Mouse (Mus musculus) limb, embryonic 14.5 days (tissue): ENCODE data around the gene Gm44511. TPM values are rescaled to one million over a fixed set of nuclear protein-coding genes. Genes with fewer than 3 reads are reported as not detected.

Source experiments
- ATAC-seq: fragments of 200-750 bp; cut with Nextera tagmentation; 2 replicates; pipeline ENCODE4 v1.8.0; 2017; ENCODE audit warnings: low read depth, moderate number of reproducible peaks, moderate TSS enrichment; ENCODE audit not compliant: low FRiP score
- DNase-seq: peaks from one replicate; pipeline ENCODE4 v3.0.0-alpha.2; 2015; ENCODE audit warnings: low spot score
- H3K27ac ChIP-seq: fragments of 300-500 bp; sonication (generic); replicated peaks from 2 replicates; pipeline ENCODE4 v1.5.1; 2014; ENCODE audit warnings: low read depth, mild to moderate bottlenecking, low read length, moderate library complexity, mixed read lengths
- H3K27me3 ChIP-seq: fragments of 300-500 bp; sonication (generic); 2 replicates; pipeline ENCODE4 v1.6.1; 2014; ENCODE audit warnings: low read length, mixed read lengths; ENCODE audit not compliant: control insufficient read depth, insufficient read depth
- H3K36me3 ChIP-seq: fragments of 300-500 bp; sonication (generic); 2 replicates; pipeline ENCODE4 v1.6.1; 2014; ENCODE audit warnings: mild to moderate bottlenecking, low read length, moderate library complexity, mixed read lengths; ENCODE audit not compliant: control insufficient read depth, insufficient read depth
- H3K4me1 ChIP-seq: fragments of 300-500 bp; sonication (generic); 2 replicates; pipeline ENCODE4 v1.6.1; 2014; ENCODE audit warnings: antibody characterized with exemption, low read length, mixed read lengths; ENCODE audit not compliant: control insufficient read depth, insufficient read depth
- H3K4me2 ChIP-seq: fragments of 300-500 bp; sonication (generic); replicated peaks from 2 replicates; pipeline ENCODE4 v1.6.1; 2014; ENCODE audit warnings: low read depth, mild to moderate bottlenecking, low read length, moderate library complexity; ENCODE audit not compliant: severe bottlenecking
- H3K4me3 ChIP-seq: fragments of 300-500 bp; sonication (generic); replicated peaks from 2 replicates; pipeline ENCODE4 v1.5.1; 2014; ENCODE audit warnings: low read length
- H3K9ac ChIP-seq: fragments of 300-500 bp; sonication (generic); 2 replicates; pipeline ENCODE4 v1.6.1; 2014; ENCODE audit warnings: mild to moderate bottlenecking, low read depth, low read length, moderate library complexity; ENCODE audit not compliant: severe bottlenecking
- H3K9me3 ChIP-seq: fragments of 300-500 bp; sonication (generic); 2 replicates; pipeline ENCODE4 v1.6.1; 2016; ENCODE audit warnings: low read length; ENCODE audit not compliant: control insufficient read depth
- POLR2A ChIP-seq: fragments of 200-500 bp; IDR thresholded peaks from 2 replicates; pipeline ENCODE4 v1.8.0; 2012; ENCODE audit warnings: inconsistent platforms, mild to moderate bottlenecking, moderate library complexity, borderline replicate concordance; ENCODE audit not compliant: insufficient read depth, insufficient read length; ENCODE audit errors: extremely low read depth
- WGBS: fragments of 180-500 bp; shearing (Covaris S2); extraction: QIAGEN DNeasy Blood & Tissue Kit; methylation state at CpG from one replicate; pipeline ENCODE4 v1.1.7; 2014; 5-methylcytosine and 5-hydroxymethylcytosine counted together
- polyA plus RNA-seq, 2 experiments: library from polyadenylated mRNA; depleted of rRNA in 1 of 2; stranded (reverse) in 1 of 2; unstranded in 1 of 2; fragments of >200 nt; fragmentation: Nextera tagmentation in 1 of 2; extraction: Ambion mirVana in 1 of 2; gene quantifications; 2 replicates each; pipeline versions ENCODE4 v1.2.1 to v1.2.3; 2012 to 2014

Gene Gm44511
- polyA plus RNA-seq, 2 experiments, result not detected

GRCm38 (mm10) chr6:128836191-128836954 is 10.3 kb upstream of the Gm44511 start:
- 89% methylated on average over 8 of the region's 8 CpGs for WGBS
- no peaks in the 10 kb centered on the region for H3K9me3 ChIP-seq
- no peak overlapping the region for H3K4me2 ChIP-seq
- H3K4me3 ChIP-seq, result no peak overlapping the region
- no peak overlapping the region for H3K27ac ChIP-seq
- H3K27me3 ChIP-seq, result no peaks in the 10 kb centered on the region
- ATAC-seq, result no peak
- no peaks in the 10 kb centered on the region for H3K4me1 ChIP-seq
- H3K9ac ChIP-seq, result no peak overlapping the region
- no peak for TF ChIP-seq POLR2A
- no peaks in the 10 kb centered on the region for H3K36me3 ChIP-seq
- DNase-seq, result no peak

DNA sequence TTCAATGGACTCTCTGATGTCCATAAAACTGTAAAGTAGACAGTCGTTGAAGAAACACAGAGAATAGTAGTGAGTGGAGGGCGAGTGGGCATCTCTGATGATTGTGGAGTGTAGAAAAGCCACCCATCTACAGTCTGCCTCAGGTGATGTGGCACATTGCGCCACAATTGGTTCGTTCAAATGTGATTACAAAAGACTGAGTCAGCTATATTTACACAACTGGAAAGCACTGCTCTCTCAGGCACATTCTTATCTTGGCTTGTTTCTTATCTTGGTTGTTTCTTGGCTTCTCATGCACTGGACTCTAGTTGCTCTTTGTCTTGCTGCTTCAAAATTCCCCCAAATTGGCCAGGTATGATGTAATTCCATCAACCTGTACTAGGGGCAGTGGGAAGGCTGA is 9.5 kb upstream of the Gm44511 start:
- DNase-seq (no peak), ATAC-seq (no peak)
- Histone ChIP-seq H3K9me3 (no peaks in the 10 kb centered on the region), H3K4me3 (no peak overlapping the region), H3K27ac (no peak overlapping the region), H3K36me3 (no peaks in the 10 kb centered on the region), H3K4me2 (no peak overlapping the region), H3K9ac (no peak overlapping the region), H3K27me3 (no peaks in the 10 kb centered on the region), H3K4me1 (no peaks in the 10 kb centered on the region)
- TF ChIP-seq POLR2A, result no peak
- 90% methylated on average over 4 of the region's 4 CpGs for WGBS

DNA sequence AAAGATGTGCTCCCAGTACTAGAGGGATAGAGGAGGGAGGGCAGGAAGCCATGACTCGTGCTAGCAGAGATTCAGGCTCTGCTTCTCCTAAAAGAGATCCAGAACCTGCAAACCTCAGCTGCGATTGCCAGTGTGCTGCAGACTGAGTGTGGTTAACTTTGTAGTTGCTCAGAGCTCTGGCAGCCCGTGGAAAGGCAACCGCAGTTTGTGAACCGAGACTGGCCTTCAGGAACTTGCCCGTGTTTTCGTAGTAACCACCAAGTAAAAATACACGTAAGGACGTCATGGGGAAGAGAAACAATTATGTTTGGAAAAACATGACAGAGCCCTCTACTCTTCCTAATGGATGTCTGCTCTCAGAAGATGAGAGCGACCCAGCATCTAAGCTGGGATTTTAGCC is 6.9 kb upstream of the Gm44511 start:
- Histone ChIP-seq H3K36me3 (no peaks in the 10 kb centered on the region), H3K4me2 (no peak overlapping the region), H3K9me3 (no peaks in the 10 kb centered on the region), H3K4me3 (no peak overlapping the region), H3K4me1 (no peaks in the 10 kb centered on the region), H3K27ac (no peak overlapping the region), H3K27me3 (no peaks in the 10 kb centered on the region), H3K9ac (no peak overlapping the region)
- ATAC-seq (no peak), DNase-seq (no peak)
- no peak for TF ChIP-seq POLR2A
- WGBS, result 86% methylated on average over 10 of the region's 10 CpGs

GRCm38 (mm10) chr6:128829837-128830236 is 3.7 kb upstream of the Gm44511 start:
- H3K4me3 ChIP-seq, result no peak overlapping the region
- 62% methylated on average over 4 of the region's 4 CpGs for WGBS
- no peaks in the 10 kb centered on the region for H3K4me1 ChIP-seq
- DNase-seq, result no peak
- H3K27me3 ChIP-seq, result no peaks in the 10 kb centered on the region
- H3K36me3 ChIP-seq, result no peaks in the 10 kb centered on the region
- H3K9ac ChIP-seq, result no peak overlapping the region
- no peak for ATAC-seq
- H3K4me2 ChIP-seq, result no peak overlapping the region
- no peak overlapping the region for H3K27ac ChIP-seq
- no peak for TF ChIP-seq POLR2A
- H3K9me3 ChIP-seq, result no peaks in the 10 kb centered on the region

GRCm38 (mm10) chr6:128826781-128827180 is 666 bp upstream of the Gm44511 start:
- WGBS, result 86% methylated on average over 3 of the region's 3 CpGs
- no peaks in the 10 kb centered on the region for H3K36me3 ChIP-seq
- no peak overlapping the region for H3K27ac ChIP-seq
- no peak for DNase-seq
- H3K4me1 ChIP-seq, result no peaks in the 10 kb centered on the region
- TF ChIP-seq POLR2A, result no peak
- no peaks in the 10 kb centered on the region for H3K9me3 ChIP-seq
- no peak overlapping the region for H3K9ac ChIP-seq
- ATAC-seq, result no peak
- no peaks in the 10 kb centered on the region for H3K27me3 ChIP-seq
- no peak overlapping the region for H3K4me2 ChIP-seq
- H3K4me3 ChIP-seq, result no peak overlapping the region
